Mouse (Mus musculus): ENCODE results near the gene Hdac7.
A peak's percentile ranks its signal among the peaks of the same experiment; 100 is the strongest.

Gene Hdac7

GRCm38 (mm10) chr15:97854551-97854950 is 10.2 kb upstream of the Hdac7 start:
- DNase-seq (ENCODE audit: low spot score) = no peak

- DNase-seq (ENCODE audit: low spot score) = no peak
Observed at GRCm38 (mm10) chr15:97854059-97854458, 9.8 kb upstream of the Hdac7 start.

GRCm38 (mm10) chr15:97852291-97852690 is 8.0 kb upstream of the Hdac7 start:
- DNase-seq (ENCODE audit: low spot score) = no peak

GRCm38 (mm10) chr15:97851011-97851410 is 6.7 kb upstream of the Hdac7 start:
- DNase-seq (ENCODE audit: low spot score) = no peak

- DNase-seq (ENCODE audit: low spot score) = no peak
Observed at GRCm38 (mm10) chr15:97850441-97850840, 6.1 kb upstream of the Hdac7 start.

- DNase-seq (ENCODE audit: low spot score) = peak; percentile 90
Observed at GRCm38 (mm10) chr15:97849116-97849911, 5.0 kb upstream of the Hdac7 start.

- no peak for DNase-seq (ENCODE audit: low spot score)
Observed at GRCm38 (mm10) chr15:97847866-97848265, 3.6 kb upstream of the Hdac7 start.

GRCm38 (mm10) chr15:97847285-97847684 is 3.0 kb upstream of the Hdac7 start:
- DNase-seq (ENCODE audit: low spot score) = no peak

- no peak for DNase-seq (ENCODE audit: low spot score)
Observed at GRCm38 (mm10) chr15:97846121-97846882, 2.0 kb upstream of the Hdac7 start.

GRCm38 (mm10) chr15:97843247-97843651 is 1.1 kb downstream of the Hdac7 start:
- no peak for DNase-seq (ENCODE audit: low spot score)

GRCm38 (mm10) chr15:97842058-97842457 is 2.2 kb downstream of the Hdac7 start:
- no peak for DNase-seq (ENCODE audit: low spot score)

GRCm38 (mm10) chr15:97841383-97841782 is 2.9 kb downstream of the Hdac7 start:
- no peak for DNase-seq (ENCODE audit: low spot score)

GRCm38 (mm10) chr15:97840781-97841180 is 3.5 kb downstream of the Hdac7 start:
- no peak for DNase-seq (ENCODE audit: low spot score)

- DNase-seq (ENCODE audit: low spot score) = peak; percentile 91
Observed at GRCm38 (mm10) chr15:97839991-97840455, 4.3 kb downstream of the Hdac7 start.

- DNase-seq (ENCODE audit: low spot score) = no peak
Observed at GRCm38 (mm10) chr15:97839473-97839872, 4.8 kb downstream of the Hdac7 start.

GRCm38 (mm10) chr15:97839012-97839411 is 5.3 kb downstream of the Hdac7 start:
- DNase-seq (ENCODE audit: low spot score) = no peak

- no peak for DNase-seq (ENCODE audit: low spot score)
Observed at GRCm38 (mm10) chr15:97838395-97838794, 5.9 kb downstream of the Hdac7 start.

GRCm38 (mm10) chr15:97837491-97838061 is 6.7 kb downstream of the Hdac7 start:
- peak; percentile 85 for DNase-seq (ENCODE audit: low spot score)

GRCm38 (mm10) chr15:97836894-97837247 is 7.4 kb downstream of the Hdac7 start:
- DNase-seq (ENCODE audit: low spot score) = no peak

GRCm38 (mm10) chr15:97836153-97836893 is 8.0 kb downstream of the Hdac7 start:
- no peak for DNase-seq (ENCODE audit: low spot score)

- DNase-seq (ENCODE audit: low spot score) = no peak
Observed at GRCm38 (mm10) chr15:97832764-97833479, 11.4 kb downstream of the Hdac7 start.
